Mouse (Mus musculus) intestine, embryonic 15.5 days (tissue): ENCODE data around the gene Atp6v0a1. TPM values are rescaled to one million over a fixed set of nuclear protein-coding genes. Genes with fewer than 3 reads are reported as not detected.
A peak's percentile ranks its signal among the peaks of the same experiment; 100 is the strongest.

Source experiments
- ATAC-seq: fragments of 200-750 bp; cut with Nextera tagmentation; 2 replicates; pipeline ENCODE4 v1.8.0; 2017; ENCODE audit warnings: moderate TSS enrichment, moderate library complexity
- H3K27ac ChIP-seq: fragments of 300-500 bp; sonication (generic); 2 replicates; pipeline ENCODE4 v1.5.1; 2015; ENCODE audit warnings: mild to moderate bottlenecking, inconsistent platforms
- H3K27me3 ChIP-seq: fragments of 300-500 bp; sonication (generic); replicated peaks from 2 replicates; pipeline ENCODE4 v1.6.1; 2015; ENCODE audit warnings: inconsistent platforms
- H3K36me3 ChIP-seq: fragments of 300-500 bp; sonication (generic); 2 replicates; pipeline ENCODE4 v1.6.1; 2015; ENCODE audit warnings: inconsistent platforms
- H3K4me1 ChIP-seq: fragments of 300-500 bp; sonication (generic); replicated peaks from 2 replicates; pipeline ENCODE4 v1.6.1; 2015; ENCODE audit warnings: inconsistent platforms
- H3K4me2 ChIP-seq: fragments of 300-500 bp; sonication (generic); replicated peaks from 2 replicates; pipeline ENCODE4 v1.6.1; 2015; ENCODE audit warnings: mild to moderate bottlenecking, inconsistent platforms
- H3K4me3 ChIP-seq: fragments of 300-500 bp; sonication (generic); replicated peaks from 2 replicates; pipeline ENCODE4 v1.5.1; 2015; ENCODE audit warnings: inconsistent platforms
- H3K9ac ChIP-seq: fragments of 300-500 bp; sonication (generic); 2 replicates; pipeline ENCODE4 v1.6.1; 2015; ENCODE audit warnings: inconsistent platforms
- H3K9me3 ChIP-seq: fragments of 300-500 bp; sonication (generic); 2 replicates; pipeline ENCODE4 v1.6.1; 2016; ENCODE audit warnings: inconsistent platforms
- WGBS: fragments of 180-500 bp; shearing (Covaris S2); methylation state at CpG from one replicate; pipeline ENCODE4 v1.1.7; 2015; 5-methylcytosine and 5-hydroxymethylcytosine counted together
- polyA plus RNA-seq: library from polyadenylated mRNA; unstranded; fragments of >200 nt; fragmentation: Nextera tagmentation; extraction: Ambion mirVana; gene quantifications from 2 replicates; pipeline ENCODE4 v1.2.1, GENCODE M21; 2015

The Atp6v0a1 gene
- polyA plus RNA-seq, 1 experiment from 2014 or later: 36.2 TPM

- Histone ChIP-seq H3K4me2 (no peak overlapping the region), H3K27ac (0 out of 2 replicates have a peak overlapping the region, but pooled peaks have one; percentile 44), H3K4me3 (no peak overlapping the region), H3K9ac (no peak overlapping the region), H3K4me1 (no peaks in the 10 kb centered on the region), H3K9me3 (no peaks in the 10 kb centered on the region), H3K27me3 (no peaks in the 10 kb centered on the region), H3K36me3 (no peaks in the 10 kb centered on the region)
- ATAC-seq: peak; percentile 80
- WGBS: 44% methylated on average over 3 of the region's 3 CpGs
Observed at GRCm38 (mm10) chr11:101003025-101003685, 6.1 kb upstream of the Atp6v0a1 start.

GRCm38 (mm10) chr11:101008206-101009045 lies 826 bp upstream of the Atp6v0a1 start:
- peak overlapping the region; percentile 65 for H3K4me3 ChIP-seq
- no peaks in the 10 kb centered on the region for H3K27me3 ChIP-seq
- H3K4me1 ChIP-seq: peaks cover 10% of the 10 kb centered on the region; the same call in 1 of the 2 replicates
- 48% methylated on average over 14 of the region's 14 CpGs for WGBS
- H3K9ac ChIP-seq: 0 out of 2 replicates have a peak overlapping the region, but pooled peaks have one; percentile 79
- ATAC-seq: no peak
- H3K36me3 ChIP-seq: peaks cover 1% of the 10 kb centered on the region; the same call in 1 of the 2 replicates
- peak overlapping the region; percentile 71 for H3K27ac ChIP-seq
- no peaks in the 10 kb centered on the region for H3K9me3 ChIP-seq
- H3K4me2 ChIP-seq: peak overlapping the region; percentile 77

- Histone ChIP-seq H3K27ac (0 out of 2 replicates have a peak overlapping the region, but pooled peaks have one; percentile 65), H3K27me3 (no peaks in the 10 kb centered on the region), H3K4me1 (peaks cover 10% of the 10 kb centered on the region; the same call in 1 of the 2 replicates), H3K4me3 (peak overlapping the region; percentile 65), H3K4me2 (peak overlapping the region; percentile 77), H3K9ac (peak overlapping the region; percentile 79), H3K9me3 (no peaks in the 10 kb centered on the region), H3K36me3 (peaks cover 8% of the 10 kb centered on the region)
- ATAC-seq: peak; percentile 61; the same call in 1 of the 2 replicates
- 7% methylated on average over 29 of the region's 29 CpGs for WGBS
Observed at GRCm38 (mm10) chr11:101009888-101010784, 884 bp downstream of the Atp6v0a1 start.

- 82% methylated on average over 6 of the region's 6 CpGs for WGBS
- ATAC-seq: no peak
- Histone ChIP-seq H3K27ac (no peak overlapping the region), H3K4me1 (peaks cover 10% of the 10 kb centered on the region; the same call in 1 of the 2 replicates), H3K9me3 (no peaks in the 10 kb centered on the region), H3K9ac (no peak overlapping the region), H3K4me2 (no peak overlapping the region), H3K4me3 (no peak overlapping the region), H3K27me3 (no peaks in the 10 kb centered on the region), H3K36me3 (peaks cover 8% of the 10 kb centered on the region)
Observed at GRCm38 (mm10) chr11:101011641-101012040, 2.4 kb downstream of the Atp6v0a1 start.

GRCm38 (mm10) chr11:101023371-101023770 lies 14.1 kb downstream of the Atp6v0a1 start:
- H3K9me3 ChIP-seq: no peaks in the 10 kb centered on the region
- no peak for ATAC-seq
- no peak overlapping the region for H3K27ac ChIP-seq
- H3K4me3 ChIP-seq: no peak overlapping the region
- no peaks in the 10 kb centered on the region for H3K4me1 ChIP-seq
- WGBS: 89% methylated on average over 12 of the region's 12 CpGs
- H3K9ac ChIP-seq: no peak overlapping the region
- no peak overlapping the region for H3K4me2 ChIP-seq
- no peaks in the 10 kb centered on the region for H3K27me3 ChIP-seq
- peaks cover 4% of the 10 kb centered on the region; the same call in 1 of the 2 replicates for H3K36me3 ChIP-seq

GRCm38 (mm10) chr11:101024001-101024400 lies 14.7 kb downstream of the Atp6v0a1 start:
- 79% methylated on average over 4 of the region's 4 CpGs for WGBS
- H3K36me3 ChIP-seq: 0 out of 2 replicates have a peak, but pooled peaks cover 4% of the 10 kb centered on the region
- H3K27ac ChIP-seq: no peak overlapping the region

GRCm38 (mm10) chr11:101027121-101027520 lies 17.9 kb downstream of the Atp6v0a1 start:
- Histone ChIP-seq H3K4me3 (no peak overlapping the region), H3K36me3 (0 out of 2 replicates have a peak, but pooled peaks cover under 1% of the 10 kb centered on the region), H3K9me3 (no peaks in the 10 kb centered on the region), H3K9ac (no peak overlapping the region), H3K4me2 (no peak overlapping the region), H3K27ac (no peak overlapping the region), H3K4me1 (peaks cover 3% of the 10 kb centered on the region; the same call in 1 of the 2 replicates), H3K27me3 (no peaks in the 10 kb centered on the region)
- ATAC-seq: no peak
- WGBS: 89% methylated on average over 11 of the region's 11 CpGs

More at GRCm38 (mm10) chr11:101024001-101024400, 14.7 kb downstream of the Atp6v0a1 start:
- no peak overlapping the region for H3K9ac ChIP-seq
- H3K9me3 ChIP-seq: no peaks in the 10 kb centered on the region
- no peak overlapping the region for H3K4me2 ChIP-seq
- H3K4me3 ChIP-seq: no peak overlapping the region
- ATAC-seq: no peak
- H3K4me1 ChIP-seq: no peaks in the 10 kb centered on the region
- H3K27me3 ChIP-seq: no peaks in the 10 kb centered on the region

- no peak for ATAC-seq
- Histone ChIP-seq H3K27ac (no peak overlapping the region), H3K4me1 (peaks cover 3% of the 10 kb centered on the region; the same call in 1 of the 2 replicates), H3K9ac (no peak overlapping the region), H3K4me3 (no peak overlapping the region), H3K27me3 (no peaks in the 10 kb centered on the region), H3K4me2 (no peak overlapping the region), H3K9me3 (no peaks in the 10 kb centered on the region), H3K36me3 (no peaks in the 10 kb centered on the region)
- WGBS: 93% methylated on average over 8 of the region's 8 CpGs
Observed at GRCm38 (mm10) chr11:101029320-101029719, 20.1 kb downstream of the Atp6v0a1 start.

- Histone ChIP-seq H3K27me3 (no peaks in the 10 kb centered on the region), H3K36me3 (0 out of 2 replicates have a peak, but pooled peaks cover 5% of the 10 kb centered on the region), H3K4me1 (peaks cover 3% of the 10 kb centered on the region; the same call in 1 of the 2 replicates), H3K9ac (no peak overlapping the region), H3K27ac (0 out of 2 replicates have a peak overlapping the region, but pooled peaks have one; percentile 27), H3K9me3 (no peaks in the 10 kb centered on the region), H3K4me2 (no peak overlapping the region), H3K4me3 (no peak overlapping the region)
- ATAC-seq: no peak
- WGBS: 79% methylated on average over 10 of the region's 10 CpGs
Observed at GRCm38 (mm10) chr11:101030136-101030807, 21.0 kb downstream of the Atp6v0a1 start.

GRCm38 (mm10) chr11:101030808-101031156 lies 21.5 kb downstream of the Atp6v0a1 start:
- ATAC-seq: peak; percentile 61; the same call in 1 of the 2 replicates
- Histone ChIP-seq H3K27me3 (no peaks in the 10 kb centered on the region), H3K9ac (no peak overlapping the region), H3K4me1 (peaks cover 3% of the 10 kb centered on the region; the same call in 1 of the 2 replicates), H3K4me3 (no peak overlapping the region), H3K36me3 (0 out of 2 replicates have a peak, but pooled peaks cover 5% of the 10 kb centered on the region), H3K27ac (no peak overlapping the region), H3K9me3 (no peaks in the 10 kb centered on the region), H3K4me2 (no peak overlapping the region)
- 64% methylated on average over 4 of the region's 4 CpGs for WGBS

GRCm38 (mm10) chr11:101031470-101031869 lies 22.2 kb downstream of the Atp6v0a1 start:
- no peaks in the 10 kb centered on the region for H3K27me3 ChIP-seq
- 0 out of 2 replicates have a peak, but pooled peaks cover 5% of the 10 kb centered on the region for H3K36me3 ChIP-seq
- no peak overlapping the region for H3K4me3 ChIP-seq
- WGBS: 100% methylated on average over 1 of the region's 1 CpGs
- no peaks in the 10 kb centered on the region for H3K9me3 ChIP-seq
- no peak for ATAC-seq
- peaks cover 3% of the 10 kb centered on the region; the same call in 1 of the 2 replicates for H3K4me1 ChIP-seq
- H3K9ac ChIP-seq: no peak overlapping the region
- no peak overlapping the region for H3K27ac ChIP-seq
- H3K4me2 ChIP-seq: no peak overlapping the region
